Mouse (Mus musculus): ENCODE measurements at regions not wholly inside any gene's neighbourhood (a gene's known extent, or its start where the extent isn't known, plus 50 kb on each side); places are given as distances from the start of the nearest gene placed in this dataset.

DNA sequence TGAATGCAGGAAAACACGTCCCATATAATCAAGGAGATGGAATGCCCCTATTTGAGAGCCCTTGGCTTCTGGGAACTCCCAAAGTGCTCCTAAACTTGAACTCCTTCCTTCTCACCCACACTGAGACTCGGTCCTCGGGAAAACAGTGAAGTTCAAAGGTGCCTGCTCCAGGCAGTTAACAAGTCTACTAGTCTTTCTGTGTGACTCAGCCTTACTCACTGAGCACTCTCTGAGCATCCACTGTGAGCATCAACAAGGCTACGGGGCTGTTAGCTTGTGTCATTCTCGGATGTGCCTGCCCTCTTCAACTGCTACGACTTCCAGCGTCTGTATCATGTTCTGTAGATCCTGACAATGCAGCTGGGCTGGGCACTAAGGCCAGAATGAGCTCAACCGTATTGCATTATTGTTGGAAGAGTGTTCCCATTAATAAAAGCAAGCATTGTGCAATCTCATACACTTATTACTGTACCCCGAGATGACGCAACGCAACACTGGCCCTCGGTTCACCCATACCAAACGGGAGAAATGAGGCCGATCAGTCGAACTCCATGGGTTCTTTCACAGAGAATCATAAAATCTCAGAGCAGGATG, 96.1 kb upstream of the Egr2 start:
- CTCF ChIA-PET = no interaction called here

DNA sequence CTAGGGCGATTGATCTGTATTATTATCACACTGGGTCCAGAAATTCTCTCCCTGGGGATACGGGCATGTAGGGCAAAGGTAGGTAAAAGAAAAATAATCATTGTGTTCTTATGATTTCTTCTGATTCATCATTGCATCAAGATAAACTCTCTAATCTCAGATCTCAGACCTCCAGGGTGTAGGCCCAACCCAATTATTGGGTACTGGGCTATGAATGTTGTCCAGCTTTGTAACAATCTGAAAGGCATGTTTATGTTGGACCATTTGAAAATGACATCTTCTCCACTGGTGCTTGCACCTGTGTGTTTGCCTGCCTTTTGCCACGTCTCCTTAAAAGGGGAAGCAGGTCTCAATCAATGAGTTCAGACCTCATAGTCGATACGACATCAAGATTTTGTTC, 95.4 kb upstream of the Egr2 start:
- CTCF ChIA-PET = no interaction called here

DNA sequence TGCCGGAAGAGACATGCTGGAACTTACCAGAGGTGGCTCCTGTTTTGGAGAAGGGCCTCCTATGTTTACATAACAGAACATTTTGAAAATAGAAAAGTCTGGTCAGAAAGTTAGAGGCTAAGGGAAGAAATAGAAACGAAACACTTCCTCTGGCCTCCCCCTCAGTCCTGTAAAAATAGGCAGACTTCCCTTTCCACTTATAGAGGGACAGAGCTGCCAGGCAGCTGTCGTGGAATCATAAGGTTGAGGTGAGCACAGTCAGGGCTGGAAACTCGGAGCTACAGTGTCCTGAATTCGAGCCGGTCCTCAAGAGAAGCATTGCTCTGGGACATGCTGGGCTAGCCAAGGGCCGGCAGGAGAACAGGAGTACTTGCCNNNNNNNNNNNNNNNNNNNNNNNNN, 94.0 kb upstream of the Egr2 start:
- CTCF ChIA-PET = no interaction called here

DNA sequence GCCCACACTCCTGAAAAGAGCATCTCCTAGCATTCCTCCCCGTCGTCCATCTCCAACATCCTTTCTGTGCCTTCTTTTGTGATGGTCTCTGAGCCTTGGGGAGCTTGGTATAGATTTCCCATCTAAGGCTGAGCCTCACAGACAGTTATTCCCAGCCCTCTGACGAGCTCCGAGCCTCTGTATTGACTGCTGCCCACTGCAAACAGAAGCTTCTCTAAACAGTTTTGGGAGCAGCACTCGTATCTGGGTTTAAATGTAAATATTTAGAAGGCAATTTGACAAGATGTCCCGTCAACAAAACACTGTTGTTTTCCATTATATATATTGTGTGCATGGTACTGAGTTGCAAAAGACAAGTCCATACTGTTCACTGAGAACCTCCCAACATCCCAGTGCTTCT, 86.4 kb upstream of the Egr2 start:
- CTCF ChIA-PET = no interaction called here

DNA sequence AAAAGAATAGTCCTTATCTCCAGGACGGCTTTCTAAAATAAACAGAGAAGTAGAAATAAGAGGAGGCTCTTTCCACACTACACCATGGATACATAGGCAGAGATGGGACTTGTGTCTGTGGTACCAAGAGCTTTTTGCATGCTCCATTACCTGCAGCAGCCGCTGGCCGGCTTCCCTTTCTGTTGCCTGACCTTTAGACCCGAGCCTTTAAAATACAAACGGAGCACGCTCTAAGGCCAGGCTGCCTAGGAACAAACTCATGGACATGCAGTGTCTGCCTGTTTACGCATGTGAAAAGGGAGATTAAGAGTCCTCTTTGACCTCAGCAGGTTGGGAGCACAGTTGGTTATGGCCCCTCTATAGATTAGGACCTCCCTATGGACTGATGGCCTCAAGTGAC, 81.1 kb upstream of the Egr2 start:
- CTCF ChIA-PET = interaction anchor here (0.6 kb wide), 1 partner anchor 21 kb away, joined by 4 read pairs; no protein-coding TSS in a partner anchor

DNA sequence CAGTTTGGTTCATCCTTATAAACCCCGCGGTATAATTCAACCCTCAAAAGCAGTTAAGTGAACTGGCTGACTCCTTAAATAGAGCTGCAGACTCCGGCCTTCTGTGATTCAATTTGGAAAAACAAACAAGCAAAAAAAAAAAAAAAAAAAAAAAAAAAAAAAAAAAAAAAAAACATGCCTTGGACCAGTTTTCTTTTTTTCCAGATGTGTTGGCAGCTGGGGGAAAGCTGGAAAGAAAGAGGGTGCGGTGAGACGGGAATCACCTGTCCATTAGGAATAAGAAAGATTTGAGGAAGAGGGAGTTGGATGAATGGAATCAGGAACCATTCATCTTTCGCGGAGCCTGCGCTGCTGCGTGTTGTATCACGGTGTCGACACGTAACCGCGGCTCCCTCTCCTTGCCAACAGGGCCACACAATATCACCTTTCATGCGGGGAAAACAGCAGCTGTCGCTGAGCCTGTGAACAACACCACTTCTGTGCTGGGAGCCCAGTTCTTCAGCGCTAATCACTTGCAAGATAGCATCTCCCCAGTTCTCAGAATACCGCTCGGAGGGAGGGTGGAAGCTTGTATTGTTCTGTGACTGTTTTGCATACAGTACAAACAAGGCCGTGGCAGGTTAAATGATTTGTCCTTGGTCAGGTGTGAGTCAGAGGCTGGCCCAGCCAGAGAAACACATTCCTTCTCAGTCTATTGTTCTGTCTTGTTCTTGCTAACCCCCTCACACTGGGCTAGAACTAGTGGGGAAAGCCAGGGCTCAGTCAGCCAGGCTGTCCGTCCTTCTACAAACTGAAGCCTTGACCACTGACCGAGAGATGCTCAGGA, 76.6 kb upstream of the Egr2 start:
- CTCF ChIA-PET = no interaction called here

DNA sequence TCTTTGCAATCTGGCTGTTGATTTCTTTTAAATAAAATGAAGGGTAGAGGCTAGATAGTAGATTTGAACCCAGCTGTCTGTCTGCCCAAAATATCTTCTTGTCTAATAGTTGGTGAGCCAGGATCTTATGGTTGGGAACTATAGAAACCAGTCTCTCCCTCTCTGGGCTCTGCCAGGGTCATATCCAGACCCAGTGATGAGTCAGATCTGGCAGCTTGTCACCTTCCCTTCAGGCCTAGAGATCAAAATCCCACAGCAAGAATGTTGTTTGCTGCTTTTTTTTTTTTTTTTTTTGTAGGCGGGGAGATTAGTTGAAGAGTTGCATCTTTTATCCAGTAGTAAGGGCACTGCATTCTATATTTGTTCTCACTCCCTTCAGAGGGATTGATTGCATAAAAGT, 74.0 kb upstream of the Egr2 start:
- CTCF ChIA-PET = interaction anchor here (0.7 kb wide), 1 partner anchor 18 kb away, joined by 22 read pairs; no protein-coding TSS in a partner anchor

DNA sequence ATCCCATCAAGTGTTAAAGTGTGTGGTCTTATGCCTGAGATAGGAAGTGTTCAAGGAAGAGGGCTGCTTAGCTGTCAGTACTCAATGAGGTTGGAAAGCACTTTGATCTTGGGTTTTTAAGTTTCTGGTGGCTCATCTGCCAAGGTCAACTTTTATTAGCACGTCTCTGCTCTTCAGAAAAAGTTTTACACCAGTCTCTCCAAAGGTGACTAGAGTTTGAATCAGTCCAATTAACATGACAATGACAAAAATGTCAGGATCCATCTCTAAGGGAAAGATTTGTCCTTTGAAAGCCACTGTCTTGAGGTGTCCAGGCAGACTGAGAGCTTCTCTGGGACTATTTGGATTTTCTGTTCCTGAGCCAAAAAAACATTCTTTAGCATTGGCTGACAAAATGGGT, 73.4 kb upstream of the Egr2 start:
- CTCF ChIA-PET = no interaction called here

DNA sequence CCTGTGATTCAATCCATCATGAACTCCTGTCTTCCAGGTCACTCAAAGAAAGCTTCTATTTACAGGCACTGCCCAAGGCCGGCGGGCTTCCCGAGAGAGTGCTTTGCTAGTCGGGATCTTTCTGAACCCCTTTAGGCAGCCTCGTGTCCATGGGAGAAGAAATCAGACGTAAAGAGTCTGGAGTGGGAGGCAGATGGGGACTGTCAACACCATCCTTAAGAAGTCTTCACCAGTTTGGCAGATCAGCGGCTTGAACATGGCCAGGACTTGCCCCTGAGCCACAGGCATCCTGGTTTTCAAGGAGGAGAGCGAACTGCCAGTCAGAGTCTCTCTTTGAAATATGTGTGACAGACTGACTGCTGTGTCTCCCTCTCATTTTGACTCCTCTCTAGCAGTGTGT, 66.6 kb upstream of the Egr2 start:
- CTCF ChIA-PET = no interaction called here

DNA sequence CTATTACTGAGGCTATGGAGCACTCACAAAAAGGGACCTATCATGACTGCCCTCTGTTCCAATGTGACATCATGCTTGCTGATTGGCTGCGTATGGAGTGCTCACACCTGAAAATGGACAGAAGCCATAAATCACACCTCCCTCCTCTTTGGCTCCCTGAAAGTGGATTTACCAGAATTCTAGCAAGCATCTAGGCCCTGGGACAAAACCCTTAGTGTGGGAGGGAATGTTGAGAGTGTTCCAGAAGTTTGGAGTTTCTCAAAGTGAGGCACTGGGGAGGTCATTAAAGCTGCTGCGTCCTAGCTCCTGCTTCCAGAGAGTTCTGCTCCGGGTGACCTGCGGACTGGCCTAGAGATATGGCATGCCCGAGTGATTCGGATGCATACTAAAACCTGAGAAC, 62.3 kb upstream of the Egr2 start:
- CTCF ChIA-PET = no interaction called here

DNA sequence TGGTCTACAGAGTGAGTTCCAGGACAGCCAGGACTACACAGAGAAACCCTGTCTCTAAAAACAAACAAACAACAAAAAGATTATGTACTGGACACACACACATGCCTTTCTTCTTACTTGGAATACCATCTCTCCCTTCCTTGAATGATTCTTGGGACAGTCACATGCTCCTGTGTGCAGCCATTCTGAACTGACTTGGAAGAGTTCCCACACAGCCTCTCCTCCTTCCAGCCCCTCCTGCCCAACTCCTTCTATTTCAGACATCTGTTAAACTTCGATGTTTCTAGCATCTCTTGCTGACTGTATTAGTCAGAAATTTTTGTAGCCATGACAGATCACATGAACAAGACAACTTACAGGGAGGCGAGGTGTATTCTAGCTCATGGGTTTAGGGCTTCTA, 60.9 kb upstream of the Egr2 start:
- CTCF ChIA-PET = no interaction called here

DNA sequence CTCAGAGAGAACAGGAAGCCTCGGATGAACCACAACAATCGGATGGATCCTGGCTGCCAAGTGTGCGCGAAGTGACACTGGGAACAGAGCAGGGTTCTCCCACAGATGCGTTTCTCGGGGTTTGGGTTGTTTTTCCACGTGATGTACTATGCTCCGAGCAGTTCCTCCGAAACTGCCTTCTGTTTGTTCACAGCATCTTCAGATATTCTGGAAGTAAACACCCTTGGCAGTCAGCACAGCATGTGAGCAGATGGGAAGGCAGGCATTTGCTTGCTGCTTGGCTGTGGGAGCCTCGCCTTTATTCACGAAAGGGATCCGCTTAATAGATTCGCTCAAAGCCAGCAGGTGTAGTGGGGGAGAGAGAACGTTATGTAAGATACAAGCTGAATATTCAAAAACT, 53.0 kb upstream of the Egr2 start:
- CTCF ChIA-PET = no interaction called here

DNA sequence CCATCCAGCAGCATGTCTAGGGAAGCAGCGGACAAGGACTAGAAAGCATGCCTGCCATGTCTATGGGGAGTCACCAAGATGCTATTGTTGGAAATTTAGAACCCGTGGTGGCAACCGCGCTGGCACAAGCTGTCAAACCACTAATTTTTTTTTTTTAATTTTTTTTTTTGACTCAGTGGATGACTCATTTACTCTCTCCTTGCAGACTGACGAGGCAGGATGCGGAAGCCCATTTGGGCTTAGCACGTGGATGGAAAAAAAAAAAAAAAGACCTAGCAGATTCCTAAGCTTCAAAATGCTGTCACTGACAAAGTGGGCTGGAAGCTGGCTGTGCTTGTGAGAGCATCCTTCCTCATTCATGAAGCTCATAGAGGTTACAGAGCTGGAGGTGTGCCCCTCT, 51.9 kb upstream of the Egr2 start:
- CTCF ChIA-PET = no interaction called here

DNA sequence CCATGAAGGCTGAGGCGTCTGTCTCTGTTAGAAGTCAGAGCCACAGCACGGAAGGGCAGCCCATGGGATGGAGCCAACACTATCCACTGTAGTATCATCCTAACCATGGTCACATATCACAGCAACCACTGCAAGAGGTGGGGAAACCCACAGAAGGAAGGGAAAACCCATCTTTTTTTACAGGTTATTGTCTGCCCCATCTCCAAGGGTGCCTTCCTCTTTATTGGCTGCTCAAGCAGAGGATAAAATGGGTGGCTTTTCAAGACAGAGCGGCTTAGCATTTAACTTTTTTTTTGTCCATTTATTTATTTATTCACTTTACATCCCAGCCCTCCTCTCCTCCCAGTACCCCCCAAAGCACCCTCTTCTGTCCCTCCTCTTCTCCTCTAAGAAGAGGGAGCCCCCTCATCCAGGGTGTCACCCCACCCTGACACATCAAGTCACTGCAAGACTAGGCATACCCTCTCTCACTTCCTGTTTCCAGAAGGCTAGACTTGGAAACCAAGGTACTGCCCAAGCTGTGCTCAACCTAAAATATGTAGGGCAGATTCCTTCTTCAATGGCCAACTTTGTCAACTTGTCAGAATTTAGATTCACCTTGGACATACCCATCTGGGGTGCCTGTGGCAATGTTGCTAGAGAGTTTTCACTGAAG, 51.1 kb upstream of the Egr2 start:
- CTCF ChIA-PET = no interaction called here

All from spleen, embryonic (tissue).